Mouse (Mus musculus) embryo, embryonic 11.5 days (tissue): Measurements from ENCODE around the gene Ppp1r35.

Experiments used
- DNase-seq: peaks from one replicate; pipeline ENCODE4 v3.0.0-alpha.2; 2012; ENCODE audit warnings: low read depth, low spot score

Gene Ppp1r35

DNA sequence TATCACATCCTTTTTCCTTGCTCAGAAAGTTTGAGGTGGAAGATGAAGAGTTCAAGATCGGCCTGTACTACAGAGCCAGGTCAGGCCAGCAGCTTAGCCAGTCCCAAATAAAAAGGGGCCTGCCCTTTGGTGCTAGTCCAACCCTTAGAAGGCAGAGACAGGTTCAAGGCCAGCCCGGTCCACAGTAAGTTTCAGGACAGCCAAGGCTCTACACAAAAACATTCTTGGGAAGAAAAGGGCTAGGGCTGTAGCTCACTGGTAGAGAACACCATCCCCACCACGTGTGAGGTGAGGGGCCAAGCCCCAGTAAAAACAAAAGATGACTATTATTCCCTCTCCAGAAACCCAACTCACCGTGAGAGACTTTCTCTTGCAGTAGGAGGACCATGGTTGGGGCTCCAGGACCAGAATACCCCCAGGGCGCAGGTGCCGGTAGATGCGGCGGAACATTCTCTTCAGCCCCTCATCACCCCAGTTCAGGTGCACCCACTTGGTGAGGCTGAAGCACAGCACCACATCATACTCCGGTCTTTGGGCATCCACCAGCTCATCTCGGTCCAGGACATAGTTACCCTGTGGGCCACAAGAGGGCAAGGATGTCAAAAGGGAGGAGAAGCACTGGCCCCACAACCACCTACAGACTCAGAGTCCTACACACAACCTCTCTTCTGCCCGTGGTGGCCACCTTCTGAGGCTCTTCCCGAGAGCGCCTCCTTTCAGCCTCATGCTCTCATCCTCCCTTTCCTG is 4.3 kb downstream of the Ppp1r35 start:
- DNase-seq, result no peak

DNA sequence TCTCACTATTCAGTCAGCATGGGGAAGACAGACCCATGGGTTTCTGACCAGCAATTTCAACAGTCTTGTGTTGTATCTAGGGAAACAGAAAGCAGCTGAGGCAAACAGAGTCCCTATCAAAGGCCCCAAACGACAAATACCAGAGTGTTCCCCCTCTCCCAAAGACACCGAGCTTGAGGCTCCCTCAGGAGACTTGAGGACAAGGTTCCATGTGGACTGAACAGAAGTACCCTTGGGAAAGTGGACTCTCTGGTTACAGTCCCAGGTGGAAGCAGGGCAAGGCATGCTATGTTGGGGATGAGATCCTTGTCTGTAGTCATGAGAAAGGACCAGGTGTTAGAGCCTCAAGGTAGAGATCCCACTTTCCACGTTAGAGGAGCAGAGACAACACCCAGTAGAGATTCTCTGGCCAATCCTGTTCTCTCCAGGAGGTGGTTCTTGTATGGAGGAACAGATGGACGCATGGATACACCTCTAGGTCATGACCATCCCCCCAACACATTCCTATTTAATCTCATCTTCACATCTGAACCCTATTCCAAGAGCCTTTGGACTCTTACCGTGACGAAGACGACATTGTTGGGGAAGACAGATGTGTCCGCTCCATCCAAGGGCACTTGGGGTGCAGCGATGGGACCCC is 5.4 kb downstream of the Ppp1r35 start:
- DNase-seq, result no peak

DNA sequence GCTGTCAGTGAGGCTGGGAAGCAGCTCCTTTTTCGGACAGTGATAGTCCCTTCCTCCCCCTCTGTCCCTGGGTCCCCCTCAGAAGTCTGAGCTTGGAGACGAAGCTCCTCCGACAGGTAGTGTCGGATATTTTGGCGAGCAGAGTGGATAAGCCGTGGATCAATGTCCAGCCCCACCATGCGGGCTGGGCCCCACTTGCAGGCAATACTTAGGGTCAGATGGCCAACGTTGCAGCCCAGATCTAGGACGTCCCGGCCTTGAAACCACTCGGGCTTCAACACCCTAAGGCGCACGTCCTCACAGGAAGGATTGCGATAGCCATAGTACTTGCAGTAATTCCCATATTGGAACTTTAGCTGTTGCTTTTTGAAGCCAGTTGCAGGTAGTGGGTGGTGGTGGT is 5.9 kb downstream of the Ppp1r35 start:
- no peak for DNase-seq

DNA sequence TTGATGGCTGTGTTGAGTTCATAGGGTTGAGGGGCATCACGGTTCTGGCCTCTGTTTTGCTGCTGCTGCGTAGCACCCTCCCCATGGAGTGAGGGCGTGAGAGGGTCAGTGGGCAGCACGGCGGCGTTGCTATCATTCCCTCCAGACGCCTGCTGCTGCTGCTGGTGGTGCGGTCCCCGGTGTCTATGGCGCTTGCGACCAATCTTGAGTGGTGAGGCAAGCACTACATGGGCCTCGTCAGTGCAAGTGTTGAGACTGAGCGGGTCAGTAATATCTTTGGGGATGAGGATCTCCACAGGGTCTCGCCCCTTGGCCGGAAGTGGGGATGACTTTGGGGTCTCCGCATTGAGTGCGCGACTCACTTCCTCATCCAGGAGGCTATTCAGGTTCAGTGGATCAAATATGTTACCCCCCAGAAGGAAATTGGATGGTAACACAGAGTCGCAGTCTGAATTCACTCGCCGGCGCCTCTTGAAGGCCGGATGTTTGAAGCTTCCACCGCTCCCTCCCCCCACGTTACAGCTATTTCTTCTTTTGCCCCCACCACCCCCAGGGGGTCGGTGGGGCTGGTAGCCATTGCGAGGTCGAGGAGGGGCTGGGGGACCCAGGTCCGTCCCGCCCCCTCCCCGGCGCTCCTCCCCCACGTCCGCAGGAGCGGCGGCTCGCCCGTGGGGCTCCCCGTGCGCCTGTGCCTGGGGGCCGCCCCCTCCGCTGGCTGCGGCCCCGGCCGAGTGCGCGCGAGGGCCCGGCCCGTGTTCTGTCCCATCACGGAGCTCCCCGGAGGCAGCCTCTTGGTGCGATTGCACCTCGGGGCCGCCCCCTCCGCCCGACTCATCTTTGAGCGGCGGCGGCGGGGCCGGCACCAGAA is 6.7 kb downstream of the Ppp1r35 start:
- DNase-seq, result no peak

DNA sequence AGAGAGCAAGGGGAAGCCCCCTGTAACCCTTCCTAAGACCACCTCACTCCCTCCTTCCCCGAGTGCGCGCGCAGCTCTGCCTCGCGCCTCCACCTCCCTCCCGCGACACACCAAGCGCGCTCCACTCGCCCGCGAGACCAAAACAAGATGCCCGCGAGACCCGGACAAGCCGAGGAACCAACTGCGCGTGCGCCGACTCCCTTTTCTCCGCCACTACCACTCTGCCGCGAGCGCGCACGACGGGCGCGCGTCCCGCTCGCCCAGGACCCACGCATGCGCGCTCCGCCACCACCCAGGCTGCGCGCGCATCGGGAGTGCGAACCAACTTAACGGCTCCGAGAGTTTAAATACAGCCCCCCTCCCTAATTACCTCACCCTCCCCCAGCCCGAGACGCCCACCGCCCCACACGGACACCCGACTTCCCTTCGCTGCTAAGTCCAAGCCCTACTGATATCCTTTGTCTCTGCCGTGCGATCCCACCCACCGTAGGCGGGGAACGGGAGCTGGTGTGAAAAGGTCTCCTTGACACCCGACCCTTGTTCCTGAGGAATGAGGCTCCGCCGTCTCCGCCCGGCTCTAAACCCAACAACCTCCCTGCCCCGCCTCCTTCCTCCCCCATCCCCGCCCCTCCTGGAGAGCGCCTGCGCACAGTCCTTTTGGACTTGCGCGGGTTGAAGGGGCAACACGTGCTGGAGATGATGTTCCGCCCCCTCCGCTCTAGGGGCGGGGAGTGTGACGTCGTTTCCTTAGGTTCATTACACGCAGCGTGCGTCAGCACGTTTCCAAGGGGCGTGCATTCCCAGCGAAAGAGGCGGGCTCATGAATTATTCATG is 7.7 kb downstream of the Ppp1r35 start:
- peak; percentile 100 for DNase-seq

DNA sequence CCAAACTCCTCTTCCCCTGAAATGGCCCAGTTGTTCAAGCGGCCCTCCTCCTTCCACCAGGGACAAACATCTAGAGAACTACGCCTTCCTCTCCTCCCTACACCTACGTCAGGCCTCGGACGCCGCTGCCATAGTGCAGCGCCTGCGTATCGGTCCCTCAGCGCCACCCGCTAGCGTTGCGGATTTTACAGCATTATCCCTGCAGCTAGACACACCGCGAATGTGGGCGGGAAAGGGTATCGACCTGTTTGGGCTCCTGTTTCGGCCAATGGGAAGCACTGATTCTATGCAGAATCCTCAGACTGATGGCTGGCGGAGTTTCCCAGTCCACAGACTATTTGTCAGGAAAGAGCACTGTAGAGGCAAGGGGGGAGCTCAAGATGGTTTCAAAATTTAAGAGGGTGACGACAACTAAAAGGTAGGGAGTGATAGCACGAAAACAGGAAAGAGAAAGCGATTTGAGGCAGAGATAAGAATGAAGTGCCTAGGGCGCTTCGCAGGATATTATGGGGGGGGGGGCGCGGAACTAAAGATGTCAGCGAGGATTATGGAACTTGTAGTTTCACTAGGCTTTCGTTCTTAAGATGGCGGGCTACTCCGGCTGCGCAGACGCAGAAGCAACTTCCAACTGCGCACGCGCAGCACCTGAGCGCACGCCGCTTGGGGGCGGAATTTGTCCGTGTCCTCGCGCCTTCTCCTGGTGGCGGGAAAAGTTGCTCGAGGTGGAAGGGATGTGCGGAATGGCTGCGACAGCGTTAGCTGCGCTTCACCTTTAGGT is 8.7 kb downstream of the Ppp1r35 start, which contains the start of the genes Mepce and Zcwpw1:
TSS of gene Mepce (minus strand) at position 505 of the 778 bp plus-strand sequence.
TSS of gene Zcwpw1 (plus strand) at position 648 of the 778 bp plus-strand sequence.
- peak; percentile 96 for DNase-seq

DNA sequence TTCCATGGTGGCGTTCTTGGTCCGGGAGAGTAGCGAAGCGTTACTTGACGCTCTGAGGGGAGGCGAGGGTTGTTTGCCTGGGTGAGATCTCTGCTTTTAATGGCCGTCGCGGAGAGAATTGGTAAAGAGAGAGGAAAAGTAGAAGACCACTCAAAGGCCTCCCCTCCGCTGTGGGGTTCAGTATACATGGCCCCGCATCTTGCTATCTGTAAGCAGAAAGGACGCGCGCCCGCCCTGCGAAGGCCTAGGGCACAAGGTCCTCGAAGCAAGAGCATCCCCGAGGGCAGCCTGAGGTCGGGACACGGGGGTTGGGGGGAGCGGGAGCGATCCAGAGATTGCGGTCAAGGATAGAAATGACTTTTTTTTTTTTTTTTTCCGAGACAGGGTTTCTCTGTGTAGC is 9.5 kb downstream of the Ppp1r35 start:
- no peak for DNase-seq

DNA sequence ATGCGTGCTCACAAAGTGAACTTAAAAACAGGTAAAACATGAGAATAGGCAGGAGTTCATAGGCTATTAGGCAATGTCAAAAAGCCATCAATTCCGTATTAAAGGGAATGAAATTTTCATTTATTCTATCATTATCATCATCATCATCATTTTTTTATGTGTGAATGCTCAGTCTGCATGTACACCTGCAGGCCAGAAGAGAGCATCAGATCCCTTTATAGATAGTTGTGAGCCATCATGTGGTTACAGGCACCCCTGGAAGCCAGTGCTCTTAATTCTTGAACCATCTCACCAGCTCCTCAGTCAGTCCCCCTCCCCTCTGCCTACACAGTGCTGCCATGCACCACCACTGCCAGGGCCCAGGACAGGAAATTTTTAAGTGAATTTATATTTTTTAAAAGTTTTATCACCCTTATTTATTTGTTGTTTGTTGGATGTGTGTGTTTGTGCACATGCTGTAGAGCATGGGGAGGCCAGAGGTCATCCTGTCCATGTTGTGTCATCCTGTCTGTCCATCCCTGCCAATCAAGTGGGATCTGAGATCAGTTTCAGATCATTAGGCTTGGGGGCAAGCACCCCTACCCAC is 10.4 kb downstream of the Ppp1r35 start:
- DNase-seq, result no peak

DNA sequence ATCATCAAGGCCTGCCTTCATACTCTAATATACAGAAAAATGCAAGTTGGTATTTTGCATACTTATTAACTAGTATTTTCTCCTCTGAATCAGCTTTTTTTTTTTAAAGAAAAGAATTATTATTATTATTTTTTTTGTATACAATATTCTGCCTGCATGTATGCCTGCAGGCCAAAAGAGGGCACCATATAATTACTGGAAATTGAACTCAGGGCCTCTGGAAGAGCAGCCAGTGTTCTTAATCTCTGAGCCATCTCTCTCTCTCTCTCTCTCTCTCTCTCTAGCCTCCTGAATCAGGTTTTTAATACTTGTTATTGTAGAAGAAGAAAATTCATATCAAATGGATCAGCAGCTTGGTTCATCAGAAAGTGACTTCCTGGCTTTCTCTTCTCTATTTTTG is 12.9 kb downstream of the Ppp1r35 start:
- no peak for DNase-seq

DNA sequence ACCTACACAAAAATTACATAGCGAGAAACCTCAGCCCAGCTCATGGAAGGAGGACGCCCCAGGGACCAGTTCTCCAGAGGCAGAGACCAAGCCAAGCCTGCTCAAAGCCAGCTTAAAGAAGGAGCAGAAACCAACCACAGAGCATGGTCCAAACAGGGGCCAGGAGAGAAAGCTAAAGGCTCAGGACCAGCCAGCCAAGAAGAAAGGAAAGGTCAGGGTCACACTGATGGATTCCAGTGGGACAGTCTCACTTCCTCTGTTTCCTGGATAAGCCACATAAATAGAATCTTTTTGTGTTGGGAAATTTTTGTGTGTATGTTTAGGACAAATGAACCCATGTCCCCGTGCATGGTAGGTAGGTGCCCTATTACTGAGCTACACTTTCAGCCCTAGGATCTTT is 18.0 kb downstream of the Ppp1r35 start:
- no peak for DNase-seq

DNA sequence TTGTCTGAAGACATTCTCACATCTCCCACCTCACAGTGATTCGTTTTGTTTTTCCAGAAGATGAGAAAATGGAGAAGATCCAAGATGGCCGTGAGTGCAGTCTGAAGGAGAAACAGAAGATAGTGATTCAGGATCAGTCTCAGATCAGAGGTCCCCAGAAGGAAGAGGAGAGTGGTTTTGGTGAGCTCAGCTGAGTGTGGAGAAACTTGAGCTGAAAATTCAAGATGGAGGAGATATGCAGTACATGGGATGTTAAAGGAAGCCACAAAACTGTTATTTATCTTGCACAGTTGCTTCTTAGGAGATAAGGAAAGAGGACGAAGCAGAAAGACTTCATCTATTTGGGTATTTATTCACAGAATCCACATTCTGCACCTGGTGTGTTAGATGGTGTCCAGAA is 22.3 kb downstream of the Ppp1r35 start:
- no peak for DNase-seq

DNA sequence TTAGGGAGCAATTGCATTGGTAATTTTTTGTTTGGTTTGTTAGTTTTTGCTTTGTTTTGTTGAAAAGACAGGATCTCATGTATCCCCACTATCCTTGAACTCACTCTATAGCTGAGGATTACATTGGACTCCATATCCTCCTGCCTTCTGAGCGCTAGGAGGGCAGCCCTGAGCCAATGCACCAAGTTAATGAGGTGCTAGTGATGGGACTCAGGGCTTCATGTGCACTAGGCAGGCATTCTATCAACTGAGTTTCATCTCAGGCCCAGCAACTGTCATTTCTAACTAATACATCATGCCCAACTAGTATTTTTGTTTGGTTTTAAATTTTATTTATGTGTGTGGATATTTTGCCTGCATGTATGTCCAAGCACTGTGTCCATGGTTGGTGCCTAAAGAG is 27.5 kb downstream of the Ppp1r35 start:
- DNase-seq, result no peak

DNA sequence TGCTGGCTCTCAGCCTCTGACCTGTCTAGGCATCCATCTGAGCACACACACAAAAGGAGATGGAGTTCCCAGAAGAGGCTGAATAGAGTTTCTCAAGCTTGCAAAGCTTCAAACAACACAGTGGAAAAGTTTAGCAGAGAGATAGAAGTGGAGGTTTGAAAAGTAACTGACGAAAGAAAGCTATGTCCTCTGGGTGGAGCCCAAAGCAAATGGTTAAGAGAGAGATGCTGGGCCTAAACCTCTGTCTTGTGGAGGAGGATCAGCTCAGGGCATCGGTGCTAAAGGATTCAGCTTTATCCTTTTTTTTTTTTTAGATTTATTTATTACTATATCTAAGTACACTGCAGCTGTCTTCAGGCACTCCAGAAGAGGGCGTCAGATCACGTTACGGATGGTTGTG is 29.7 kb downstream of the Ppp1r35 start:
- DNase-seq, result no peak

DNA sequence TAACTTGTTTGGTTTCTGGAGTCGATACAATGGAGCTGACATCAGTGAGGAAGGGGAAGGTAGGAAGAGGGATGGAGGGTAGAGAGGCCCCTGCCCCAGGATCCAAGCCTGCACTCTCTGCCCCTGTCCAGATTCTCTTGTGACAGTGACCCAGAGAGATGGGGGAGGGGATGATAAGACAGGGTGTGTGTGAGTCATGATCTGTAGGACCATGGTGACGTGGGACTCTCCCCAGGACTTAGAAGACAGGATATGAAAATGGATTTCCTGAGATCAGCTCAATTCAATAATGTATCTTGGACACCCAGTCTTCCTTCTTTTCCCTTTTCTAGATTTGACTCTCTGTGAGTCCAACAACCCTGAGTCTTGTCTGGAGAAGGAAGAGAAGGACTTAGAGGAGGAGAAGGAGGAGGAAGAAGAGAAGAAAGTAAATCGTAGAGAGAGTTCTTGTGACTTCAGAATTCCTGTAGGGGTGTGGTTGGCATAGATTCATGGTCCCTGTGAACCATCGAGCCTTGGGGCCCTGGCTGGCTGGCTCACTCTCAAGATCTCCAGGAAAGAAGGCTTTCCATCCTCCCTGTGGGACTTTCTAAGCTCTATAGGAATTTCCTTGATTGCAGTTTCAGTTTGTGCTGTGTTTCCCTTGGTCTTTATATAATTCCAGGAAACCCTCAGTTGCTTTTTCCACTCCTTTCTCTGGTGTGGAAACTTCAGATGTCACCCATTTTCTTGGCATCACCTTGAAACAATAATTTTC is 39.0 kb downstream of the Ppp1r35 start:
- no peak for DNase-seq

DNA sequence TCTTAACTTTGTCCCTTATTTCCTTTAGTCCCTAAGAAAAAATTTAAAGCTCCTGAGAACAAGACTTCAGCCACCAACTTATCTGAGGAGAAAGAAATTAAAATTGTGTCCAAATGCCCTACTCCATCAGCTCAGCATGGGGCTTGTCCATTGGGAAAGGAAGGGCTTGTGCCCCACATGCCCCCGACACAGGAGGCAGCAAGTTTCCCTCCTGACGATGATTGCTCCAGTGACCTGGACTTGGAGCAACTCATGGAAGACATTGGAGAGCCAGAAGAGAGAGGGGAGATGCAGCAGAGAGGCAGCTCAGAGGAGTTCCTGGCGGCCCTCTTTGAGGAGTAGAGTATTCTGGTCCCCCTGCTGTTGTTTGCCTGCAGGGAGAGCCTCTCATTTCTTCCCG is 43.5 kb downstream of the Ppp1r35 start:
- no peak for DNase-seq

DNA sequence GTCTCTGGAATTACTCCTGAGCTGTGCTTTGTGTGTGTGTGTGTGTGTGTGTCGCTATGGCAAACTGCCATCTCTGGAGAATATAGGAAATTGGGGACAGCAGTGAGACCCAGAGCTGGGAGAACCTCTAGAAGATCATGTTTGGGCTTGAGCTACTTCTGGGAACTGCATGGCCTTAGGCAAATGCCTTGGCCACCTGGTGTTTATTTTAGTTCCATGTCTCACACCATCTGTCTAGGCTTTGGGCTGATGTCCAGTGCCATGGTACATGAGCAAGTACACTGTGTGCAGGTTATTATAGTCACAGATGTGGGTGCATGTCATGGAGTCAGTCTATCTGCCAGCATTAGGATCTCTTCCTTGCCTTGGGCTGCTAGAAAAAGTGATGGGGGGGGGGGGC is 44.0 kb downstream of the Ppp1r35 start:
- DNase-seq, result no peak

DNA sequence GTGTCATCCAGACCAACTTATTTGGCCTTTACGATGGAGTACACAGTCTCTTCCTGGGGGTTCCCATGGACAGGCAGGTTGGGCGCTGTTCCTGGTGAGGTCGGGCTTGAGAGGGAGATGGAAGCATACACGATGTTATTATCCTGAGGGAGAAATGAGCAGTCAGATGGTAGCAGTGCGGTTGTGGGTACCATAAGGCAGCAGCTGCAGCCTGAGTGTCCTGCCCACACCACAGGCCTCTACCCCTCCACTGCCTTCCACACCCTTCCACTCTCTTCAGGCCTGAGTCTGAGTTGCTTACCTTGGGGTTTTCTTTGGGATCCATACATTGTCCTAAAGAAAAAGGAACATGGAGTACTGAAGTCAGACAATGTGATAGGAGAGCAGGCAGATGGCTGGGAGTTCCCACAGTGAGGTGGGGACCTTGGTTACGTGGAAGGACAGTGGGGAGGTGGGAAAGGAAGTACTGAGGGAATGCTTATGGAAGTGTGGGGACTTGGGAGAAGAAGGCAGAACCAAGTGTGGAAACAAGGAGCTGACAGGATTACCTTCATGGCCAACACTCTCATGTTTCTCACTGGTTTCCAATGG is 44.9 kb downstream of the Ppp1r35 start:
- no peak for DNase-seq

DNA sequence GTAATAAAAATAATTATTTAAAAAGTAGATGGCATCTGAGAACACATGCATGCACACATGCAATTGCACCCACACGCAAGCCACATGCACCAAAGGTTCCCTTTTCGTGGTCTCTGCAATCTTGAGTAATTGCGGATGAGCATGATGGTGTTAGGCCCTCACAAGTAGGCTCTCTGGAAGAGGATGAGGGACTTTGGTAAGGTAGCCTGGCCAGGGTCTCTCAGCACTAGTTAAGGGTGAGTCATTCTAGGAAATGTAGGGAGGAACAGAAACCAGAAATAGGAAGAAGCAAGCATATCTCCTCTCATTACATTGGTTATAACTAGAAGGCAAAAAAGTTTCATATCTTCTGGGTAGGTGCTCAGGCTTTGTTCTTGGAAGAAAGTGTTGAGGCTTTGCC is 46.4 kb downstream of the Ppp1r35 start:
- no peak for DNase-seq

DNA sequence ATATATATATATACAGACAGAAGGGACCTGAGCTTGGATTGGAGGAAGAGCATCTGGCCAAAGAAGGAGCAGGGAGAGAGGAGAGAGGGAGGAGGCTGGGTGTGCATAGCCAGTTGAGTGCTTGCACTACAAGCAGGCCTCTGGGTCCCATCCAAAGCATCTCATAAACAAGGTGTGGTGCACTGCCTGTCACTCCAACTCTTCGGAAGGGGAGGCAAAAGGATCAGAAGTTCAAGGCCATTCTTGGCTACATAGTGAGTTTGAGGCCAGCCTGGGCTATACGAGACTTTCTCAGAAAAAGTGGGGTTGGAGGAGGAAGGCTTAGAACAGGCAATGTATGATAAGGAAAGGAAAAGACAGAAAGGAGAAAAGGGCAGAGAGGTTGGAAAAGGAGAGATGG is 47.3 kb downstream of the Ppp1r35 start:
- DNase-seq, result no peak
